Mouse (Mus musculus) thymus, adult 18-20 months (tissue): ENCODE measurements at regions not wholly inside any gene's neighbourhood (a gene's known extent, or its start where the extent isn't known, plus 50 kb on each side); places are given as distances from the start of the nearest gene placed in this dataset.
"Not testable (repeated sequence)": the region's sequence is repeated elsewhere in the genome, so short reads cannot be mapped to it uniquely, and the experiment has no call there.

Experiments
- DNase-seq, 2 experiments: peaks; one replicate each; pipeline ENCODE4 v3.0.0; 2022; ENCODE audit warnings: mixed read lengths in 2 of 2

- DNase-seq, result no peak
Measured at GRCm38 (mm10) chr13:97383351-97383750, 142.4 kb downstream of the Enc1 start.

GRCm38 (mm10) chr13:97380366-97380765, 139.5 kb downstream of the Enc1 start:
- DNase-seq, result no peak

- no peak for DNase-seq
Measured at GRCm38 (mm10) chr13:97376232-97376523, 135.3 kb downstream of the Enc1 start.

GRCm38 (mm10) chr13:97375501-97376231, 134.8 kb downstream of the Enc1 start:
- no peak for DNase-seq

DNA sequence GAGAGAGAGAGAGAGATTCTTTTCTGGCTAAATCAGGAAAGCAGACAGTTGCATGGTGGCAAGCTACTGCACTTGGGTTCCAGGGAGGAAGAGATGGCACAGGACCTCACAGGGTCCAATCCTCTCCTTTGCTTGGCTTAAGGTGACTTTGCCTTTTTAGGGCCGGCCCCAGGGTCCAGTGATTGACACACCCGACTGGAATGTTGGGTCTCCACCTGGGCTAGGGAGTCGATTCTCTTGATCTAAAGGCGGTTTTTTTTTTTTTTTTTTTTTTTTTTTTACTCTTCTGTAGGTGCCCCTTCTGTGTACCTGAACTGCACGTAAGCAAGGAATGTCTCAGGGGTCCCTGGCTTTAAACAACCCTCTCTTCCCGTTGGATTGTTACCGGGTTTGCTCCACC, 131.4 kb downstream of the Enc1 start:
- DNase-seq, result no peak

DNA sequence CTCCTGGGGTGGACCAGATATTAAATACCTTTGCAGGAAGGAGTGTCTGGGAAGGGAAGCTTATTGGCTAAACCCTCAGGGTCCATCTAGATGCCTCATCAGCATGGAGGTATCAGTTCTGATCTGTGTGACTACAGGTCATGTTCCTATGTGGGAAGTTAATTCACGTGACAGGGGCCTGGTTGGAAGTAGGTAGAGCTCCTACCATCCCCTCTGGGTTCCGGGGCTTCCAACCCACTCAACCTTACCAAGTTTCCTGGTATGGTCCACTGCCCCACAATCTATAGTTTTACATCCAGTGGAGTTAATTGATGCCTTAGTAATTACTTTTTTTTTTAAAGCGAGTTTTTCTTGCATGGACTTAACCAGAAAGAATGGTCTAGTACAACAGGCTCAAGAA, 130.3 kb downstream of the Enc1 start:
- no peak for DNase-seq

DNA sequence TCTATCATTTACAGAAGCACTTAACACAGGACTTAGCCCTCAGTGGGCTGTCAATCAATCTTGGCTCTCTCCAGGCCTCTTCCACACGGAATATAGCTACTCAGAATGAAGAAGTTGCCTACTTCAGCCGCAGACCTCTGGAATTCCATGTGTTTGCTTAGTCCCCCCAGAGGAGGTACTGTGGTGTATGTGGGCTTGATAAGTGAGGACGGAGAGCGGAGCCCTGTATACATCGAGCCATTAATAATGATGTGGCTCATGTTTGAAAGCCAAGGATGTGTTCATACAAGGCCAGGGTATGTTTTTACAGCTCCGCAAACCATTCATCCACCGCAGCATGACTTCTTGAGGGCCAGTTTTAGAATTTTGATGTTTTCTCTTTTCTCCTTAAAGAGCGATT, 125.8 kb downstream of the Enc1 start:
- no peak for DNase-seq

GRCm38 (mm10) chr13:97365557-97366244, 124.8 kb downstream of the Enc1 start:
- DNase-seq, result no peak

- no peak for DNase-seq
Measured at GRCm38 (mm10) chr13:97365004-97365403, 124.1 kb downstream of the Enc1 start.

DNA sequence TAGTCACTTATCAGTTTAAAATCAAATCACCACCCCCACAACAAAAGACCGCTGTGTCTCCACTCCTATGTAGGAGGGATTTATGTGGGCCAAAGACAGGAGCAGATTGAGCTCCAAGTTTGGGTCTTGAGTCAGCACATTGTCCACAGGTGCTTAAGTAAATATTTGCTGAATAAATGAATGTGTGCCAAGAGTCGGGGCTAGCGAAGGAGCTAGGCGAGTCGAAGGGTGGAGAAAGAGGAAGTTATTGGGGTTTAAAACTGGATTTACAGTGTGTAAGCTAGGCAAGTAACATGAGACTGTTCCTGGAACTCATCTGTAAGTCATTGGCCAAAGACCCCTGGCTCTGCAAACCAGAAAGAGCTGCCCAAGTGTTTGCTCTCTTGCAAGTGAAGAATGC, 122.9 kb downstream of the Enc1 start:
- DNase-seq, result no peak

DNA sequence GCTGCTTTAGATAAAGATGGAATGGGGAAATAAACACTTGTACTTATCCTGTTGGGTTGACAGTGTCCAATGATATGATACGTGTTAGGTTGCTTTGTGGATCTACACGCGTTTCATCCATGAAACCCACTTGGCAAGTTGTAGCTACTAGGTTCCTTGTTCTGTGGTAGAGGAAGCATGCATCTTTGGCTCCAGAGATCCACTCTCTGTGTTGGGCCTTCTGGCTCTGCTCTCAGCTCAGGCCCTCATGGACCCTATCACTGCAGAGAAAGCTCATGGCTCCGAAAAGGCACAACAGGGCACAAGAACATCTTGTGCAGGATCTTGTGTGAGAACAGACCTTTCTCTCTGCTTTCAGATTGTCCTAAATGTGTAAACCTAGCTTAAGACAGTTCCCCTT, 122.3 kb downstream of the Enc1 start:
- no peak for DNase-seq

- no peak for DNase-seq
Measured at GRCm38 (mm10) chr13:97360551-97360950, 119.6 kb downstream of the Enc1 start.

DNA sequence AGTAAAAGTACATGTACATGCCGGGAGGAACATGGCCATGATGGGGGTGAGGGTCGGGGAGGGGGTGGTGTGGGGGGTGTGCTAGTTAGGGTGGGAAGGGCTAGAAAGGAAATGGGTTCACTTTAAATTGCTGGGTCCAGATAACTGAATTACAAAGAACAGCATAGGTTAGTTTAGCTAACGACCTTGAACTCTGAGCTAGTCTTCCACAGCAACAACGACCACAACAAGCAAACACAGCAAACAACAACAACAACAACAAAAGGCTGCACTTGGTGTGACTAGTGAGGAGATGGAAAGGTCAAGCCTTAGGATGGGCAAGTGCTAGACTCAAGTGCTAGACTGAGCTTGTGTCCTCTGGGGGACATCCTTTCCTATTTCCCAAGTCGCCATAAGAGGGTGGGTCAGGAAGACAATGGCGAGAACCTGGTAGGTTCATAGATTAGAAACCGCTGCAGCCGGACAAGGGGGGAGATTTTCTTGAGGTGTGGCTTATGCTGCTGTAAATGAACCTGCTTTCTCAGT, 117.9 kb downstream of the Enc1 start:
- no peak for DNase-seq

- DNase-seq, result no peak
Measured at GRCm38 (mm10) chr13:97358261-97358660, 117.4 kb downstream of the Enc1 start.

- no peak for DNase-seq
Measured at GRCm38 (mm10) chr13:97356923-97357807, 116.3 kb downstream of the Enc1 start.

- not testable (repeated sequence) for DNase-seq
Measured at GRCm38 (mm10) chr13:97355411-97355810, 114.5 kb downstream of the Enc1 start.

DNA sequence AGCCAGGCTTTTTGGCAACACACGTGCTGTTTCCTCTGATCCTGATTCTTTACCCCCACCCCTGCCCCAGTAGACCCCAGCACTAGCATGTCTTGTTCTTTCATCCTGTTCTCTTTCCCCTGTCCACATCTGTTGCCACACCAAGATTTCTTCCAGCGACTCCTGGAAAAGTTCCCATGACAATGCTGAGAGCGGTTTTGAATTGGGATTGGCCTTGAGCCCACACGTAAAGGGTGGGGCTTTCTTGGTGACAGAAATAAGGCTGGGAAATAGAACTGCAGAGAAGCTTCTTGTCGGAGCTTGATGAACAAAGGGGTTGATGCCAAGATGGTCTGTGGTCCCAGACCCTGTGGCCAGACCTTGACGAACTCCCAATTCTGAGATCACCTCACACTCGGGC, 106.8 kb downstream of the Enc1 start:
- no peak for DNase-seq

- DNase-seq, result no peak
Measured at GRCm38 (mm10) chr13:97341218-97341889, 100.4 kb downstream of the Enc1 start.

DNA sequence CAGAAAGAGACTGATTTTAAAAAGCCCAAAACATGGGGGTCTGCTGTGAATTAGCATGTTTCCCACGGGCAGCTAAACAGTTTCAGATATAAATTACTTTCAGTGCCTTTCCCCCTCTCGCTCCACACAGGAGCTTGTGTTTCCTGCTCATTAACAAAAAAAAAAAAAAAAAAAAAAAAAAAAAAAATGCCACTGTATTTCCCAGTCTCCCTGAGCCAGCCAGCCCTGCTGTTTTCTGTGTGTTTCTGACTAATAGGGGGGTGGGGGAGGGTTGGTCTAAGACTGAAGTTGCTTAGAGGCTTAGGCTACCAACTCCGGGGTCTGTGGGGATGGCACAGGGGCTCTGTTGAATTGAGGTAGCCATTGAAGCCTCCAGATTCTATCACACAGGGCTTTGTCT, 97.0 kb downstream of the Enc1 start:
- DNase-seq, result no peak

DNA sequence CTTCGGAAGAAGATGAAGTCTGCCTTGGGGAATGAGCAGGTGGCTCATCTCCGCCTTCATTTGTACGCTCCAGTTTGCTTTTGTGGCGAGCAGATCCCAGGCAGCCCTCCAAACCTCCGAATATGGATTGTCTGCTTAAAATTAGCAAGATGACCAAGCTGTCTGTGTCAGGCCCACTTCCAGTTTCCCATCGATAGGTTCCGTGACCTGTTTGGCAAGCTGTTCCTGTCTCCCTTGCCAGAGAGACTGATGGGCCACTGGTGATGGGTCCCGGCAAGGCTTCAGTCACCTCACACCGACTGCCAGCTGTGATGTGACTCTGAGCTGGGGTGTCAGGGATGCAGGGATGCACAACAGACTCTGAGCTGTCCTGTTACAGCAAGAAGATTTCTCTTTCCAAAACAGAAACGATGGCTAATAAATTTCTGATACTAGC, 96.4 kb downstream of the Enc1 start:
- no peak for DNase-seq

GRCm38 (mm10) chr13:97333801-97334534, 93.1 kb downstream of the Enc1 start:
- DNase-seq, result no peak

- no peak for DNase-seq
Measured at GRCm38 (mm10) chr13:97331072-97331471, 90.2 kb downstream of the Enc1 start.
